Mouse (Mus musculus): ENCODE measurements around the gene Galnt17.

DNA sequence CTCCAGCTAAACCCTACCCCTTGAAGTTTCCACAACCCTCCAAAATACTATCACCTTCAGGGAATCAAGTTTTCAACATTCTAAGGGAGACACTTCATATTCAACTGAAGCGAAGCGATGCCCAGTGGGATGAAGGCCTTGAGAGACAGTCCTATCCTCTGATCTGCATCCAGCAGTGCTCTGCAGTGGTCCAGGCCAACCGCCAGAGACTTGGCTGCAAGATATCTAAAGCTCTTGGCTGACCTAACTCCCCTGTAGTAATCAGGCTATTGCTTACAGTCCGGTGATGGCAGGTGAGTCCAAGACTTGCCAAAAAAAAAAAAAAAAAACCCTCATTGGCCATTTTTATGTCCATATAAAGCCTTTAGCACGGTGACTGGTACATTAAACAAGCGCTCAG lies 21.2 kb downstream of the Galnt17 start:
- TF ChIP-seq CTCF (IDR thresholded peaks at IDR 0.05) (no peak), EP300 (IDR thresholded peaks at IDR 0.05; ENCODE audit: insufficient read depth, low read depth, low read length) (no peak)
